ENCODE assay signal across 9 mouse cellular contexts in genomic region chr12:85346374-85346773, GRCm38 (mm10). TPM values are rescaled to one million over a fixed set of nuclear protein-coding genes. Genes with fewer than 3 reads are reported as not detected.
DNase-seq lines count a peak whose midpoint lies in the region; ATAC-seq and TF ChIP-seq lines count a peak whose summit lies in the region.
"Had no signal": no experiment of that assay in that cellular context is flagged by ENCODE, and none has a peak within 500 bp of the region (broad histone marks: within the 10 kb centered on the region; RNA-seq: fewer than 3 reads in every experiment).

No protein-coding gene starts in this region.

- no peak overlapping the region for H3K4me3 ChIP-seq in hindbrain, embryonic 10.5 days
- no peak overlapping the region for H3K4me3 ChIP-seq in hindbrain, embryonic 13.5 days
- H3K4me3 ChIP-seq in E14TG2a.4 (replicated peaks; ENCODE audit: low read length) = no peak overlapping the region
- H3K4me3 ChIP-seq: limb, embryonic 15.5 days had no signal

- H3K27ac ChIP-seq in hindbrain, embryonic 10.5 days = no peak overlapping the region
- no peak overlapping the region for H3K27ac ChIP-seq in hindbrain, embryonic 13.5 days

- H3K9ac ChIP-seq in hindbrain, embryonic 13.5 days = no peak overlapping the region
- H3K9ac ChIP-seq: limb, embryonic 15.5 days had no signal

- H3K27me3 ChIP-seq in hindbrain, embryonic 10.5 days (ENCODE audit: insufficient read depth, poor library complexity, severe bottlenecking) = no peaks in the 10 kb centered on the region
- H3K27me3 ChIP-seq in hindbrain, embryonic 13.5 days = no peaks in the 10 kb centered on the region
- no peaks in the 10 kb centered on the region for H3K27me3 ChIP-seq in E14TG2a.4 (ENCODE audit: insufficient read depth, low read length)
- H3K27me3 ChIP-seq: limb, embryonic 15.5 days had no signal

- H3K36me3 ChIP-seq in hindbrain, embryonic 10.5 days = peaks cover 70% of the 10 kb centered on the region
- peaks cover 41% of the 10 kb centered on the region for H3K36me3 ChIP-seq in hindbrain, embryonic 13.5 days
- peaks cover 83% of the 10 kb centered on the region for H3K36me3 ChIP-seq in E14TG2a.4 (ENCODE audit: insufficient read depth, low read length)

- peak; percentile 73 for TF ChIP-seq CTCF in E14TG2a.4 (conservative IDR thresholded peaks at IDR 0.05; ENCODE audit: low read length)

- H3K4me1 ChIP-seq in hindbrain, embryonic 10.5 days (replicated peaks) = peaks cover 3% of the 10 kb centered on the region
- 0 out of 2 replicates have a peak, but pooled peaks cover 2% of the 10 kb centered on the region for H3K4me1 ChIP-seq in hindbrain, embryonic 13.5 days (replicated peaks)
- H3K4me1 ChIP-seq in E14TG2a.4 (replicated peaks; ENCODE audit: low read depth, low read length) = peaks cover 45% of the 10 kb centered on the region

- no peak overlapping the region for H3K4me2 ChIP-seq in hindbrain, embryonic 13.5 days
- H3K4me2 ChIP-seq: limb, embryonic 15.5 days had no signal

- ATAC-seq in hindbrain, embryonic 13.5 days (ENCODE audit: low FRiP score) = no peak
- ATAC-seq in monocyte, adult 5-6 weeks (replicated peaks; ENCODE audit: insufficient number of reproducible peaks, low FRiP score, low TSS enrichment, poor library complexity, severe bottlenecking) = peak; percentile 46

- intact Hi-C loops in gastrocnemius, postnatal 14 days (cut with DNase I; ENCODE audit: low total_unique reads) = loop anchor here (5.0 kb wide), 1 partner anchor 316 kb away; no protein-coding TSS in a partner anchor

- 72% methylated on average over 3 of the region's 3 CpGs for WGBS in hindbrain, embryonic 10.5 days
- WGBS in hindbrain, embryonic 13.5 days = 58% methylated on average over 3 of the region's 3 CpGs

- no peaks in the 10 kb centered on the region for H3K9me3 ChIP-seq in hindbrain, embryonic 10.5 days
- H3K9me3 ChIP-seq in hindbrain, embryonic 13.5 days = no peaks in the 10 kb centered on the region
- H3K9me3 ChIP-seq in E14TG2a.4 (ENCODE audit: low read length) = no peaks in the 10 kb centered on the region
- H3K9me3 ChIP-seq: limb, embryonic 15.5 days had no signal

- peak; percentile 23 for DNase-seq in hindbrain, embryonic 10.5 days (ENCODE audit: low spot score)
- peak; percentile 60 for DNase-seq in cerebellum, adult 8-10 months
- peak; percentile 63 for DNase-seq in heart, postnatal 4 days
- peak; percentile 13 to 48 for DNase-seq in left cerebral cortex, adult 18-20 months (ENCODE audit: low spot score in 2 of 2)
- DNase-seq in gastrocnemius, postnatal 14 days = no peak

RNA-seq across cellular contexts. Expression of gene Nek9, which starts 7.2 kb away (rescaled TPM):
- polyA plus RNA-seq in hindbrain, embryonic 10.5 days (2016; fragmentation: Nextera tagmentation; extraction: Ambion mirVana) = 16.9 and 22.8 TPM in 2 replicates
- polyA plus RNA-seq in hindbrain, embryonic 13.5 days (2015; fragmentation: Nextera tagmentation; extraction: Ambion mirVana) = 12.8 and 13.7 TPM in 2 replicates
- 10 to 100 TPM; 68.4 to 73.6 TPM for total RNA-seq in heart, postnatal 4 days (2021)
- total RNA-seq in left cerebral cortex, adult 18-20 months (2021) = 10 to 100 TPM; 35.7 to 36.3 TPM
- total RNA-seq in monocyte, adult 5-6 weeks (2017) = 30.4 to 50.6 TPM (median 33.8 TPM) in 3 replicates
- 10 to 100 TPM; 47.7 to 51.9 TPM for total RNA-seq in gastrocnemius, postnatal 14 days (2021)

RNA-seq across cellular contexts. Expression of gene Tmed10, which starts 28.3 kb away (rescaled TPM):
- polyA plus RNA-seq in hindbrain, embryonic 10.5 days (2016; fragmentation: Nextera tagmentation; extraction: Ambion mirVana) = 253 and 254 TPM in 2 replicates
- polyA plus RNA-seq in hindbrain, embryonic 13.5 days (2015; fragmentation: Nextera tagmentation; extraction: Ambion mirVana) = 198 TPM in 2 replicates
- 100 to 1,000 TPM; 195 to 196 TPM for total RNA-seq in heart, postnatal 4 days (2021)
- 100 to 1,000 TPM; 162 to 165 TPM for total RNA-seq in left cerebral cortex, adult 18-20 months (2021)
- 92.0 to 115 TPM (median 97.4 TPM) in 3 replicates for total RNA-seq in monocyte, adult 5-6 weeks (2017)
- total RNA-seq in gastrocnemius, postnatal 14 days (2021) = 100 to 1,000 TPM; 130 to 135 TPM

RNA-seq across cellular contexts. Expression of gene Zc2hc1c, which starts 58.0 kb away (rescaled TPM):
- 1.1 and 1.7 TPM in 2 replicates for polyA plus RNA-seq in hindbrain, embryonic 10.5 days (2016; fragmentation: Nextera tagmentation; extraction: Ambion mirVana)
- polyA plus RNA-seq in hindbrain, embryonic 13.5 days (2015; fragmentation: Nextera tagmentation; extraction: Ambion mirVana) = 1.2 and 1.5 TPM in 2 replicates
- total RNA-seq in heart, postnatal 4 days (2021) = 1 to 10 TPM in 1 of 2 experiments, under 1 TPM in 1; 0.98 to 1.2 TPM
- 1 to 10 TPM; 2.3 to 2.8 TPM for total RNA-seq in left cerebral cortex, adult 18-20 months (2021)
- total RNA-seq in monocyte, adult 5-6 weeks (2017) = 0.11 TPM in 1 of 3 replicates, not detected in the others
- under 1 TPM; 0.59 to 0.89 TPM for total RNA-seq in gastrocnemius, postnatal 14 days (2021)

RNA-seq across cellular contexts. Expression of gene Acyp1, which starts 58.1 kb away (rescaled TPM):
- polyA plus RNA-seq in hindbrain, embryonic 10.5 days (2016; fragmentation: Nextera tagmentation; extraction: Ambion mirVana) = 59.2 and 75.5 TPM in 2 replicates
- 65.8 and 72.4 TPM in 2 replicates for polyA plus RNA-seq in hindbrain, embryonic 13.5 days (2015; fragmentation: Nextera tagmentation; extraction: Ambion mirVana)
- total RNA-seq in heart, postnatal 4 days (2021) = 10 to 100 TPM; 20.9 to 24.0 TPM
- 10 to 100 TPM; 33.2 to 36.4 TPM for total RNA-seq in left cerebral cortex, adult 18-20 months (2021)
- 29.6 to 30.7 TPM (median 30.7 TPM) in 3 replicates for total RNA-seq in monocyte, adult 5-6 weeks (2017)
- total RNA-seq in gastrocnemius, postnatal 14 days (2021) = 10 to 100 TPM; 26.2 to 27.3 TPM
